Mouse (Mus musculus) heart, adult 2 months (tissue): ENCODE data around the gene Polr3a. TPM values are rescaled to one million over a fixed set of nuclear protein-coding genes. Genes with fewer than 3 reads are reported as not detected.

Experiments used
- DNase-seq, 2 experiments: peaks; one replicate each; pipeline ENCODE4 v3.0.0; 2021
- H3K27ac ChIP-seq: fragments of 200-600 bp; 2 replicates; pipeline ENCODE4 v1.8.1; 2022
- H3K27me3 ChIP-seq: fragments of 200-500 bp; 2 replicates; pipeline ENCODE4 v1.6.1; 2012; ENCODE audit warnings: mild to moderate bottlenecking, low read length, inconsistent platforms, mixed read lengths; ENCODE audit not compliant: control insufficient read depth, insufficient read depth
- H3K36me3 ChIP-seq: fragments of 200-500 bp; 2 replicates; pipeline ENCODE4 v1.6.1; 2012; ENCODE audit warnings: low read length, inconsistent platforms; ENCODE audit not compliant: control insufficient read depth, insufficient read depth
- H3K4me1 ChIP-seq: fragments of 200-500 bp; 2 replicates; pipeline ENCODE4 v1.6.1; 2011; ENCODE audit warnings: low read length; ENCODE audit not compliant: control insufficient read depth, insufficient read depth
- H3K4me3 ChIP-seq: fragments of 200-600 bp; 2 replicates; pipeline ENCODE4 v1.8.1; 2022
- H3K79me2 ChIP-seq: fragments of 200-500 bp; replicated peaks from 2 replicates; pipeline ENCODE4 v1.6.1; 2012; ENCODE audit warnings: mild to moderate bottlenecking, inconsistent platforms, low read length, moderate library complexity, mixed read lengths; ENCODE audit not compliant: control insufficient read depth, insufficient read depth
- H3K9ac ChIP-seq: fragments of 200-500 bp; 2 replicates; pipeline ENCODE4 v1.6.1; 2012; ENCODE audit warnings: low read depth, mild to moderate bottlenecking, control low read depth, inconsistent platforms, low read length, mixed read lengths
- CTCF ChIP-seq: fragments of 200-600 bp; IDR thresholded peaks from 2 replicates; pipeline ENCODE4 v1.8.1; 2022; ENCODE audit warnings: antibody characterized with exemption, mild to moderate bottlenecking, moderate library complexity
- EP300 ChIP-seq: fragments of 200-500 bp; IDR thresholded peaks from 2 replicates; pipeline ENCODE4 v1.6.1; 2011; ENCODE audit warnings: low read depth, low read length, control low read depth; ENCODE audit not compliant: insufficient read depth
- POLR2A ChIP-seq: fragments of 200-500 bp; IDR thresholded peaks from 2 replicates; pipeline ENCODE4 v1.6.1; 2011; ENCODE audit warnings: mild to moderate bottlenecking, low read depth, low read length, control low read depth; ENCODE audit not compliant: insufficient read depth
- WGBS: fragments of 180-500 bp; shearing (Covaris S2); methylation state at CpG from one replicate; pipeline ENCODE4 v1.1.7; 2018; 5-methylcytosine and 5-hydroxymethylcytosine counted together
- intact Hi-C: fragments of 180-260 bp; cut with DNase I; formaldehyde crosslinking; loops from one replicate; pipeline ENCODE4 v1.15.1; 2025
- polyA plus RNA-seq: library from polyadenylated mRNA; depleted of rRNA; stranded (reverse); fragments of >200 nt; gene quantifications from 2 replicates; pipeline ENCODE4 v1.2.3, GENCODE M21; 2012
- total RNA-seq, 2 experiments: library from RNA; stranded (reverse); gene quantifications; 2 replicates each; pipeline ENCODE4 v1.2.3; 2021

Gene Polr3a
- total and polyA plus RNA-seq, 3 experiments = 4.7 to 11.0 (median 10.3) TPM

- Histone ChIP-seq H3K36me3 (no peaks in the 10 kb centered on the region), H3K9ac (no peak overlapping the region), H3K4me1 (no peaks in the 10 kb centered on the region), H3K27ac (no peak overlapping the region), H3K27me3 (peaks cover 1% of the 10 kb centered on the region; the same call in 1 of the 2 replicates), H3K79me2 (no peaks in the 10 kb centered on the region), H3K4me3 (no peak overlapping the region)
- TF ChIP-seq CTCF (no peak), POLR2A (no peak), EP300 (no peak)
- 36% methylated on average over 14 of the region's 14 CpGs for WGBS
- no peak for DNase-seq
- intact Hi-C loops = loop anchor here (10.0 kb wide), 3 partner anchors 397 to 1067 kb away; no protein-coding TSS in a partner anchor
Observed at GRCm38 (mm10) chr14:24507452-24508069, 20.7 kb upstream of the Polr3a start.

DNA sequence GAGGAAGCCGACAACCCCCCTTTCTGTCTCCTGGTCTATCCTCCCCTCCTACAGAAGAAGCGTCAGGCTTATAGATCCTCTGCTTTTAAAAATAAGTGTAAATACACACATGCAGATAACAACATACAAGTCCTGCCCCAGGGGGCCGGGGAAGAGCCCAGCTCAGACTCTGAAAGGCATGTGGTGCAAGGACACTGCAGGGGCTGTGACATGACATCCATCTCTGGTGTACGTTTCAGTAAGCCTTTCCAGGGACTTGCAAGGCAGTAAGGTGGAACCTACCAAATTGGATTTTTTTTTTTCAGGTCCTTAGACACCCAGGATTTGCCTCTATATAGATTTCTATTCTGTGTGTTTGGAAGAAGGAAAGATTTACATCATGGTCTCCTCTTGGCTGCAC lies 14.4 kb upstream of the Polr3a start:
- TF ChIP-seq POLR2A (no peak), CTCF (no peak), EP300 (no peak)
- Histone ChIP-seq H3K27ac (no peak overlapping the region), H3K27me3 (no peaks in the 10 kb centered on the region), H3K79me2 (no peaks in the 10 kb centered on the region), H3K4me1 (peaks cover 6% of the 10 kb centered on the region), H3K36me3 (peaks cover 5% of the 10 kb centered on the region), H3K4me3 (no peak overlapping the region), H3K9ac (no peak overlapping the region)
- 72% methylated on average over 4 of the region's 4 CpGs for WGBS
- intact Hi-C loops = loop anchor here (1.0 to 10.0 kb wide), 7 partner anchors 44 to 1074 kb away; partner anchors contain the start of gene Zmiz1
- DNase-seq = no peak

DNA sequence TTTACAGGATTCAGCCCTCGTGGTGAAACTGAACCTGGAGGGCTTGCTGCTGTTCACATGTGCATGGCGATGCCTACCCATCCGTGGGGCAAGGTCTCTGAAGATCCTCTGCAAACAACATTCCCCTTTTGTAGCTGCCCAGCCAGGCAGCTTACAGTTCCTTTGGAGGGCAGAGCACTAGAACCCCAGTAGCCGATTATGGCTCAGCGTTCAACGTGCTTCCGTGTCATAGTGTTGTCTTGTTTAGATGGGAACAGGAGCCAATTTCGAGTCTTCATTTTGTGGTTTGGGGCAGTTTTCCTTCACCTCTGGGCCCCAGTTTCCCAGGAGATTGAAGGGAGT lies 14.0 kb upstream of the Polr3a start:
- TF ChIP-seq EP300 (no peak), POLR2A (0 out of 2 replicates have a peak, but pooled peaks have one; percentile 3), CTCF (no peak)
- peaks cover 8% of the 10 kb centered on the region for H3K36me3 ChIP-seq
- DNase-seq = no peak
- 22% methylated on average over 8 of the region's 8 CpGs for WGBS
- no peak overlapping the region for H3K4me3 ChIP-seq
- intact Hi-C loops = loop anchor here (1.0 to 10.0 kb wide), 8 partner anchors 44 to 1074 kb away; partner anchors contain the start of gene Zmiz1
- H3K27ac ChIP-seq = peak overlapping the region; percentile 33; the same call in 1 of the 2 replicates
- H3K27me3 ChIP-seq = no peaks in the 10 kb centered on the region
- peak overlapping the region; percentile 47 for H3K9ac ChIP-seq
- H3K4me1 ChIP-seq = peaks cover 6% of the 10 kb centered on the region
- H3K79me2 ChIP-seq = no peaks in the 10 kb centered on the region

- H3K27ac ChIP-seq = peak overlapping the region; percentile 33; the same call in 1 of the 2 replicates
- intact Hi-C loops = loop anchor here (1.0 to 10.0 kb wide), 7 partner anchors 45 to 1075 kb away; partner anchors contain the start of gene Zmiz1
- 21% methylated on average over 18 of the region's 18 CpGs for WGBS
- H3K36me3 ChIP-seq = peaks cover 11% of the 10 kb centered on the region
- H3K79me2 ChIP-seq = no peaks in the 10 kb centered on the region
- peaks cover 6% of the 10 kb centered on the region for H3K4me1 ChIP-seq
- 0 out of 2 replicates have a peak, but pooled peaks have one; percentile 27 for TF ChIP-seq POLR2A
- TF ChIP-seq CTCF = peak; percentile 96; the same call in 1 of the 2 replicates
- peak; percentile 63; the same call in 1 of the 2 replicates for TF ChIP-seq EP300
- no peak overlapping the region for H3K4me3 ChIP-seq
- peak overlapping the region; percentile 47 for H3K9ac ChIP-seq
- no peaks in the 10 kb centered on the region for H3K27me3 ChIP-seq
- peak; percentile 74 to 84 for DNase-seq
Observed at GRCm38 (mm10) chr14:24500091-24500844, 13.4 kb upstream of the Polr3a start.

GRCm38 (mm10) chr14:24499478-24499877 lies 12.6 kb upstream of the Polr3a start:
- intact Hi-C loops = no loop called here
- TF ChIP-seq EP300 (no peak), POLR2A (no peak), CTCF (no peak)
- H3K27me3 ChIP-seq = no peaks in the 10 kb centered on the region
- H3K4me3 ChIP-seq = no peak overlapping the region
- 47% methylated on average over 9 of the region's 9 CpGs for WGBS
- H3K27ac ChIP-seq = no peak overlapping the region
- no peak overlapping the region for H3K9ac ChIP-seq
- DNase-seq = no peak
- H3K79me2 ChIP-seq = no peaks in the 10 kb centered on the region
- peaks cover 15% of the 10 kb centered on the region for H3K36me3 ChIP-seq
- H3K4me1 ChIP-seq = peaks cover 6% of the 10 kb centered on the region
